Mouse (Mus musculus) forelimb bud, embryonic 11.5 days (tissue): ENCODE results near the gene Kcng3.
A peak's percentile ranks its signal among the peaks of the same experiment; 100 is the strongest.

ENCODE experiments used
- DNase-seq: peaks from one replicate; pipeline ENCODE4 v3.0.0-alpha.2; 2012; ENCODE audit warnings: low read depth, low spot score

Kcng3 gene

DNA sequence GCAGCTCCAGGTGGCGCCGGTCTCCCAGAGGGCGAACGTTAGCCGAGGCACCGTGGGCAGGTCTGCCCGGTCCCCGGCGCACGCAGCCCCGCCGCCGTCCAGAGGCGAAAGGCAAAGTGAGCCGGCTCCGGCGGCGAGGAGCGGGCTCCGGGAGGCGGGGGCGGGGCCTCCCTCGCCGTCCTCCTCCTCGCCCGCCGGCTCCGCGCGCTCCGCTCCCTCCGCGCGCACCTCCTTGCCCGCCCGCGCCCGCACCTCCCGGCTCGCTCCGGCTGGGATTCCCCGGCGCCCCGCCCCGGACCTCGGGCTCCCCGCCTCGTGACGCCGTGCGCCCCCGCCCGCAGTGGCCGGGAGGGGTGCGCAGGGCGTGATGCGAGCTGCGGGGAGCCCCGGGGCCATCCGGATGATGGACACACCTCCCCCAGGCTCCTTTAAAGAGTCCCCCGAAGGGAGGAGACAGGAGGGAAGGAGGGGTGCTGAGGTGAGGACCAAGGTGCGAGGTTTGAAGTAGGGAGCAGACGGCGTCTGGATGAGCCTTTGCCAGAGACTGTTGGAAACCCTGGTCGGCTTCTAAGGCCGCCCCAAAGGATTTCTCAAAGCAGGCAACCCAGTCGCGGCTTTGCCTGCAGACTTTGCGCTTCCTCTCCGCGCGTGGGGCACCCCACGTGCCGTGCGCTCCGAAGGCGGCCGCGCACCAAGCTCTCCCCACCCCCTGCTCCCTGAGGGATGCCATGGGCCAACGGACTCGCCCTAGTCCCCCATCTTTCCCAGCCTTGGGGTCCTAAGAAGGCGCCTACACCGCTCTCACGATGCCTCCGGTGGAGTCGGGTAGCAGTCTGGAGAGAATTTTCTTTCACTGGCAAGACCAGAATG is at the start of gene Kcng3:
Gene Kcng3 (minus strand): TSS at position 113 of the 870 bp plus-strand sequence.
- DNase-seq: no peak

DNA sequence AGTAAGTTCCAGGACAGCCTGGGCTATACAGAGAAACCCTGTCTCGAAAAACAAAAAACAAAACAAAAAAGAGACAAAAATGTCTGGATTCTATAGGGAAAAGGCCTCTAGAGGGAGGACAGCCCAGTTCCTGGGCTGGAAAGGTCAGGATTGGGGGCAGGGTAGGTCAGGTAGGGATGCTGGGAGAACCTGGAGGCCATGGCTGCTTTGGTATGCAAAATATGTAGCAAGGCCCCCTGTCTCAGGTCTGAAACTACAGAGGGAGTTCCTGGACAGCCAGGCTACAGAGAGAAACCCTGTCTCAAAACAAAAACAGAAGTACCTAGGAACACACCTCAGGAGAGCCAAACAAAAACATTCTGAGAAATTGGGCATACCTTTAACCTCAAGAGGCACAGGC is 45.7 kb upstream of the Kcng3 start:
- DNase-seq: no peak

DNA sequence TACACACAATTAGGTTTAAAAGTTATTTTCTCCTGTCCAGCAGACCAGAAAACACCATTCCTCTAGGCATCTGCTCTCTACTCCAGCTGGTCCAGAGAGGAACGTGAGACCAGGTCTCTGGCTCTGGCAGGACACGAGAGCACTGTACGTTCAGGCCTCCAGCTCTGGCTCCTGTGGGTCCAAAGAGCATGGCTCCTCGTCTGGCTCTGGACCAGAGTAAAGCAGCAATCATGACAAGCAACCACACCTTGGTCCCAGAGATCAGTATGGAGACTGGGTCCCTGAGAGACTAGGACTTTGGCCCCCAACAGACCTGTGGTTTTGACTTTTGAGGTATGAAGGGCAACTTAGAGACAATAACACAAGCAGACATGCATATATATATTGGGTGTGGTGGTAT is 41.0 kb upstream of the Kcng3 start:
- DNase-seq: no peak

DNA sequence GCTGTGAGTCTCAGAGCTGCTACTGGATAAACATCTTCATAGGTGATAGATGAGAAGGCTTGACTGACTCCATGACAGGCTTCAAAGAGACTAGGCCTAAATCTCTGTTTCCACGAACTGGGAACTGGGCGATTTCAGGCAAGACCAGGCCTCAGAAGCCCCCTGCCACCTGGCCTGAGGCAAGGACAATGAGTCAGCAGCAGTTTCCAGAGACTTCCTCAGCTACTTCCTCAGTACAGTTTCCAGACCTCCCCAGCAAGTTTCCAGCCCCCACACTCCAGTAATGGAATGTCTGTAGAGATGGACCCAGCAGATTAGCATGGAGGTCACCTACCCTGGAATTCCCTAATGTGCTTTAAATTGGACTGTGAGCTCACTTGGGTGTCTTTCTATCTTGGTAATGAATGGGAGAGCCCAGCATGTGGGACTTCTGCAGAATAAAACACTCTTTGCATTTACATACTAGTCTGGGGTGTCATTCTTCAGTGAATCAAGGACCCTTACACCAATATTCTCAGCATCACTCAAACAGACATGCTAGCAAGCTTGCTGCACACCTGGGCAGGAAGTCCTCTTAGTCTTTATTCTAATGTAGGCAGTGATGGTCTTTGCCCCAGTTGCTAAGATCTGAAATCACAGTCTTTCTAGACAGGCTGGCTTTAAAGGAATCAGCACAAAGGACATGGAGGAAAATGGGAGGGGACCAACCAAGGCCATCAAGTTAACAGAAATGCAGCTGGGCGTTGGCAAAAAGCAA is 36.4 kb upstream of the Kcng3 start:
- DNase-seq: no peak

DNA sequence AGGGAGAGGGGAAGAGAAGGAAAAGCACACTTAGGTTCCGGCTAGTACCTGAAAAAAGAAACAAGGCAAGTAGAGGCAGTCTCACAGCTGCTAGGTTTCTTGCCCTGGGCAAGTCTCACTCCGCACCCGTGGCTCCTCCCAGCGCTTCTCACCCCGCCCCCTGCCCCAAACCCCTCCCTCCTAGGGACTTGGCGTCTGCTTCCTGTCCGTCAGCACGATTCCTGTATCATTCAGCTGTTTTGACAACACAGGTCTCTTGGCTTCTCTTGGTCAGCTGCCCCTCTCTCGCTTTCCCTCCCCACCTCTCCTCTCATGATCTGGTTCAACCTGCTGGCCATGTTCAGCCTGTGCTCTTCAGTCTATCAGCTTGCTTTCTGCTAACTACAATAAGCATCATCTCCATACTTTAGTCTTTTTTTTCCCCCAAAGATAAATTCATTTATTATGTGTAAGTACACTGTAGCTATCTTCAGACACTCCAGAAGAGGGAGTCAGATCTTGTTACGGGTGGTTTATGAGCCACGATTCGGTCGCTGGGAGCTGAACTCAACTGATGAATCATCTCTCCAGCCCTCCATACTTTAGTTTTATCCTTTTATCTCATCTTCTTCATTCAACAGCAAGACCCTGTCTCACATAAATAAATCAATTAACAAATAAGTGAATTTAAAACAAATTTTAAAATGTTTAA is 35.0 kb upstream of the Kcng3 start:
- no peak for DNase-seq

DNA sequence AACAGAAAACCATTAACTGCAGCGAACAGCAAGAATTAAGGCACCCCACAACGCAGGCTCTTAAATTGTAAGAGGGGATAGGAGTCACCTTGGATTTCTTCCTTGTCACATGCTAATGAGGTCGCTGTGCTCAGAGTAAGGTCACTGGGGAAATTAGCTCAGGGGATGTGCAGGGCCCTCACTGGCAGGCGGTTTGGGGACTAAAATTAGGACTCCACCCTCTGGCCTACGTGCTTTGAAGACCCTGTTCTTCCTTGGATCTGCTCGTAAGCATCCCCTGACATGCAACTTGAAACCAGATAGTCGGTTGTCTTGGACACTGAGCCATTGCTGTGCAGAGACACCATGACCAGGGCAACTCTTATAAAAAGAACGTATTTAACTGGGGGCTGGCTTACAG is 33.1 kb upstream of the Kcng3 start:
- no peak for DNase-seq

DNA sequence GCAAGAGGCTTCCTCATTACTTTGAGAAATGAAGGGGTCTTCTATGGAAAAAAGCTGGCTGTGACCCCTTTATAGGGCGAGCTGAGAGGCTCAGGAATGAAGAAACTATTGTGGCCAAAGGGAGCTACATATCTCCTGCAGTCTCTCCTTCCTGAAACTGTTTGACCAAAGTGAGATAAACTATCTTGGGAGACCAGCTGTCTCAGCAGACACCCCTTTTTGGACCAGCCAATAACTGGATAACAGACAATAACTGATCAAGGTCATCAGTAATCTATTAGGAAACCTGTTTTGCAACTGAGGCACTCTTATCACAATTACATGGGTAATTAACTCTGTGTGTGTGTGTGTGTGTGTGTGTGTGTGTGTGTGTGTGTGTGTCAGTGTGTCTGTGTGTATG is 27.2 kb upstream of the Kcng3 start:
- DNase-seq: no peak

DNA sequence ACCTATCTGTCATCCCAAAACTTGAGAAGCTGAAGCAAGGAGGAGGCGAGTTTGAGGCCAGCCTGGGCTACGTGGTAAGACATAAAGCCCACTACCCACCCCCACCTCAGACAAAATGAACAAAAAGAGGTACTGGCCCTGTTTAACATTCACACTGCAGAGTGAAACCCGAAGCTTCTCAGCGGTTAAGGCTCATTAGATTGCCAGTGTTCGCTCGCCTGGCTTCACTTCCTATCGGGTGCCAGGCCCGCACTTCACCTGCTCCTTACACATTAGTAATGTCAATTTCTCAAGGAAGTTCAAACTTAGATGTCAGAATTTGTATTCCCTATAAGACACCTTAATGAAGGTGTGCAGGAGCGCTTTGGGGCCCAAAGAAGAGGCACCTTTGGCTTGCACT is 25.7 kb upstream of the Kcng3 start:
- no peak for DNase-seq

DNA sequence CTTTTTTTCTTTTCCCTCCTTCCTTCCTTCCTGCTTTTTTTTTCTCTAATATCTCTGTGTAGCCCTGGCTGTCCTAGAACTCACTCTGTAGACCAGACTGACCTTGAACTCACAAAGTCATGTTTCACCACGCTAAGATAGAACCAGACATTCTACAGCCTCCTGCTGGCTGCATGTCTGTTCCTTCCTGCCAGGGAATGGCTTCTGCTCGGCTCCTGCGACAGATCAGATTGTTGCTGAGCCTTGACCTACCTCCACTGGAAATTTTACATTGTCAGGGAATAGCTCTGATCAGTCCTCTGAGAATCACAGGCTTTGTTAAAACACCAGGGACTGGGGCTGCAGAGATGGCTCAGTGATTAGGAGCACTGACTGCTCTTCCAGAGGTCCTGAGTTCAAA is 24.0 kb upstream of the Kcng3 start:
- DNase-seq: no peak

DNA sequence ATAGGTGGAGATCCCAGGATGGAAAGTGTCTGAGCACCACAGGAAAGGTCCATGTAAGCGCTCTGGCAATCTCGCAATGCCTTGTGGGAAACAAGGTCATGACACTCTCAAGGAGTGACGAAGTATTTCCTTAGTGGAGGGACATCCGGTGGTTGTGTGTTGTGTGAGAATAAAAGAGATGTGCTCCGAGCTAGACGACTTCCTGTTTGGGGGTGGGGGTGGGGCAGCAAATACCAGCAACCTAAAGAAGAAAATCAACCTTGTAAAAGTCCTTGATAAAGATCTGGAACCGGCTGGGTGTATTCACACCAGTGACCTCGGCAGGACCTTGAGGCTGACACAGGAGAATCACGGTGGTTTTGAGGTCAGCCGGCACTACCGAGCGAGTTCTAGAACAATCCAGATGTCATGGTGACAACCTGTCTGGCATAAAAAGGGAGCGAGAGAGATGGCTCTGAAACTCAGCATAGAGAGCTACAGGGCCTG is 23.0 kb upstream of the Kcng3 start:
- no peak for DNase-seq

DNA sequence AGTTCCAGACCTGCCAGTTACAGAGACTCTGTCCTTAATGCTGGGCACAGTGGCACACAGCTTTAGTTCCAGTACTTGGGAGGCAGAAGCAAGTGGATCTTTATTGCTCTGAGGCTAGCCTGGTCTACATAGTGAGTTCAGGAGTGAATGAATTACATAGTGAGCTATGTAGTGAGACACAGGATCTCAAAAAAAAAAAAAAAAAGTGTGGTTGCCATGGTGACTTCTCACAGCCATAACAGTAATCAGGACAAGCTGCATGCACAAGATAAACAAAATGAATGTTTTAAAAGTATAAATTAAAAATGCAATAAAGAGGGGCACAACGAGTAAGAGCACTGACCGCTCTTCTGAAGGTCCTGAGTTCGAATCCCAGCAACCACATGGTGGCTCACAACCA is 21.9 kb upstream of the Kcng3 start:
- no peak for DNase-seq

DNA sequence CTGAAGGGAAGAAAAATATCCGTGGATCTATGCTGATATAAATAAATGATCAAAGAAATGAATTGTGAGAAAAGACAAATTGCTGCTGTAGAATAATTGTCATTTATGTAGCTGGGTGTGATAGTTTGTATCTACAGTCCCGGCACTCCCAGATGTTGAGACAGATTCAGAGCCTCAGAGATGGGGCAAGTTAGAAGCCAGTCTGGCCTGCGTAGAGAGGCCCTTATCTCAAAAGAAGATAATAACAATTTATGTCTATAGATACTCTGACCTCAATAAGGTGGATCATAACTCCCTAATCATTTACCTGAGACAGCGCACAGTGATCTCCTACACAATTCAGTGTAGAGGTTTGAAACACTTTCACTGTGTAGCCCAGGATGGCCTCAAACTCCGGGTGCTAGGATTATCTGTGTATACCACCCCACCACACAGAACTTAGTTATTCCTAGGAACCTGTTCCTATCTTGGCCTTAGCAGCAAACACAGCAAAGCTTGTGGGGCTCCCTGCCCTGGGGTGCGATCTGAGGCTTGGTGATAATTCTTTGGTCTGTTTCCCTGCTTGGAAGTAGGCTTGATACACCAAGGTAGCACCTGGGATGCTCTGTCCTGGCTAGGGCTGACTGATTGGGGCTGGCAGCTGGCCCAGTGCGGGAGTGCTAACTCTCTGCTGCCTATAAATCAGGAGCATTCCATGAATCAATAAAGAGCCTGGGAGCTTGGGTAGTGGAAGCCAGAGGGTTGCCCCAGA is 19.4 kb upstream of the Kcng3 start:
- no peak for DNase-seq

DNA sequence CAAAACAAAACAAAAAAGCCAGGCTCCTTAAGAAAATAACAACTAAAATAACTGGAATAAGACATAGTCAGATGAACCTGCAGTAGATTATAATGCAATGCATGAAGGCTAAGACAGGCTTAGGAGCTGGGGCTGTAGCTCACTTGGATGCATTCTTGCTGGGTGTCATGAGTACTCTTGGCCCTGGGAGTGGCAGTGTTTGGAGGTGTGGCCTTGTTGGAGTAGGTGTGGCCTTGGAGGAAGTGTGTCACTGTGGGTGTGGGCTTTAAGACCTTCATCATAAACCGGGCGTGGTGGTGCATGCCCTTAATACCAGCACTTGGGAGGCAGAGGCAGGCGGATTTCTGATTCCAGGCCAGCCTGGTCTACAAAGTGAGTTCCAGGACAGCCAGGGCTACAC is 18.3 kb upstream of the Kcng3 start:
- no peak for DNase-seq

DNA sequence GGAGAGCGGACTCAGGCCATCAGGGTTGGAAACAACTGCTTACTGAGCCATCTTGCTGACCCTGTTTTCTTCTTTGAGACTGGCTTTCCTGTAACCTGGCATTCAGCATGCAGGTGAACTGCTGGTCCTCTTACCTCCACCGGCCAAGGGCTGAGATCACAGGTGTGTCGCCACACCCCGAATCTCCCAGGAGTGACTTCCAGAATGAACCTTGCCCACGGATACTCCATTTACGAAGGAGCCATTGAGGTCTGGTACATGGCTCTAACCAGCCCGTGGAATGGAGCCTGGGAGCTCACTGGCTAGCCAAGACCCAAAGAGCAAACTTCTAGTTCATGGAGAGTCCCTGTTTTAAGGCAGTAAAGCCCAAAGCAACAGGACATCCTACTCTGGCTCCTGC is 15.7 kb upstream of the Kcng3 start:
- no peak for DNase-seq

DNA sequence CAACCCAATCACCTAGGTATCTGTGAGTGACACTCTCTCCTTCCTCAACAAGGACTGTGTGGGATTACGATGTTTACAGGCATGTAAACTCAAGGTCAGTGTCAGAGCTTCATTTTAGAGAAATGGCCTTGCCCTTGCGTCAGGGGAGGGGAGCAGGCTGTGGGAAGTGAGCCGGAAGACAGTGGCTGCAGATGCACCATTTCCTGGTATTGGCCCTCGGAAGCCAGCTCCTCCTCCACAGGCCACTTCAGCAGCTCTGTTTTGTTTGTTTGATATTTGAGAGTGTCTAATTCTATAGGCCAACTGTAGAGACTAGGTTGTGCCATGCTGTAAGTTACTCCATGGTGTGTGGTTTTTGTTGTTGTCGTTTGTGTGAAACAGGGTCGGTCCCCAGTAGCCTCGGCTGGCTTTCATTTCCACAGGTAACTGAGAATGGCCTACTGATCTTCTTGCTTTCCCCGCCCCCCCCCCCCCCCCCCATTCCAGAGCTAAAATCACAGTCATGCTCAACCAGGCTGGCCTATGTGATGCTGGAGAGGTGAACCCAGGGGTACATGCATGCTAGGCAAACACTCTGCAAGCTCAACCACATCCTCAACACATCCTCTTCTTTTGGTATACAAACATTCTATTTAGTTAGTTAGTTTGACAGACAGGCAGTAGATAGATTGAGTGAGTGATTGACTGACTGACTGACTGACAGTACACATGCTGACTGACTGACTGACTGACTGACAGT is 14.9 kb upstream of the Kcng3 start:
- no peak for DNase-seq

DNA sequence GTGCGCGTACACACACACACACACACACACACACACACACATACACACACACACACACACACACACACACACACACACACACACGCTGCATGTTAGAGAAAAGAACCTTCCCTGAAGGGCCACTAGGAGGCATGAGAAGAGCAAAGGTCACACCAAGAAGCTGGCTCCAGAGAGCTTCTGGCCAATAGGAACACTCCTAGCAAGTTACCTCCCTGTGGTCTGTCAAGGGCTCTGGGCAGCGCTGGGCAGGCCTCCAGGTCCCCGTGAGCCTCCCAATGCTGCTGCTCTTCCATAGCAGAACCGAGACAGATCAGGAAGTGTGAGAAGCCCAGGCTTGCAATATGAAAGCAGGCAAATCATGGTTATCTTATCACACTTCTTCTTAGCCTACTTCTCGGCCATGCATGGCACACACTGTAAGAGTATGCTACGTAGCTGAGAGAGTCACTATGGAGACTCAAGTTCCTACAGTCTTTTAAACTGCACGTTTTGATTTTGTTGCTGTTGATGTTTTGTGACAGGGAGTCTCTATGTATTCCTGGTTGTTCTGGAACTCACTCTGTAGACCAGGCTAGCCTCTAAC is 13.6 kb upstream of the Kcng3 start:
- DNase-seq: no peak

DNA sequence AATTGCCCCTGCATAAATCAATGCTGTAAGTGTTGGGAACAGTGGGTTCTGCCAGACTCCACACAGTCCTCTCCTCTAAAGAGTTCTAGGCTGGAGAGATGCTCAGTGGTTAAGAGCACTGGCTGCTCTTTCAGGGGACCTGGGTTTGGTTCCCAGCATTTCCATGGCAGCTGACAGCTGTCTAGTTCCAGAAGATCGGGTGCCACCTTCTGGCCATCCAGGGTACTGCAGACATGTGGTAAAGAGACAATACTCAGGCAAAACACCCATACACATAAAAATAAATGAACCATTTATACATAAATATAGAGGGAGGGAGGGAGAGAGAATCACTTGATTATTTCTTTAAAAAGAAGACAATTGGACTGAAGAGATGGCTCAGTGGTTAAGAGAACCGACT is 5.7 kb upstream of the Kcng3 start:
- DNase-seq: no peak

DNA sequence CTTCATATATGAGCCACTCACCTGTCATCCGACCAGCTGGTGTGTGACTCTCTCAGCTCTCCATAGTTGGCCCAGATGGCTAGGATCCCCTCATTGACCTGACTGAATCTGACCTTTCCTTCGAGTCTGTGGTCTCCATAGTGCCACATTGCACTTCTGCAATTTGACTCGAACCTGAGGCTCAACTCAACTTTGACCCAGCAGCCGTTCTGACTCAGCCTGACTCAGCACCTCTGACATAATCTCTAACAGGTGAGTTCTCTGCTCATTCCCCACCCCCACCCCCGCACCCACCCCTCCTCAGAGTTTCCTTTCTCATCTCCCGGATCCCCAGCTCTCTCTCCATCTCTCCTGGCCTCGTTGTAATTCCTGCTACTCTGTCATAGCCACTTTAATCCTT is 4.7 kb upstream of the Kcng3 start:
- DNase-seq: no peak

DNA sequence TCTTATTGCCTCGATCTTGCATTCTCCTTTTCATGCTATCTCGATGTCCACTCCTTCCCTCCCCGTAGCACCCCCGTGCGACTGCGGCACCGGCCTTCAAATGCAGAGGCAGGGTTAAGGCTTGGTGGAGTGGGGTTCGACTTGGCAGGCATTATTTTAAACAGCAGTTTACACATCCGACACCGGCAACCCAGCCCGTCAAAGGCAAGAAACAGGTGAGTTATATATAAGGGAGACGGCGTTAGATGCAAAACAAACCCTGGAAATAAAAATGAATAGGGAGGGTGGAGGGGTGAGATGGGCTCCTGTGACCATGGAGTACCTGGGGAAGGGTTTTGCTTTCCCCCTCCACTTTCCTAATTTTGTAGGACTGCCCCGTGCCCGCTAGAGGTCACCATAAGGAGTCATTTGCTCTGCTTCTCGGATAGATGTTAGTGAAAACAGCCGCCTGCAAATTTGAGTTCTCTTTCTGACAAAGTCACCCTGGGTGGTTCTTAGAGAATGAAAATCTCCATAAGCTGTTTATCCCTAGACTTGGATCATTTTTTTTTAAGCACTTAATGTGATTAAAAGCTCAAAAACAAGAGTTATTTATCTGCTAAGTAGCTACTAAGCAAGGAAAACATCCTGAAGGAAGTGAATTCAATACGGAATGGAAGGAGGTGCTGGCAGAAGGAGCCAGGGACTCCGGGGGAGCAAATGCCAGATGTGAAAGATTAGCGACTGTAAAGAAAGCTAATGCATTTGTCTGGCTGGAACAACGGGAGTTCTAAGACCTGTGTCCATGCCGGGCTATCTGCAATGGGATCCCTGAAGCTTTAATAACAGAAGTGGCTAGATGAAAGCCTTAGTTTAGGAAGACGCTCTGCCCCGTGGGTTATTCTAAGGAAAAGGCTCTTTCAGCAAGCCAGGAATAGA is 1.2 kb upstream of the Kcng3 start:
- peak; percentile 78 for DNase-seq
